Mouse (Mus musculus) midbrain, embryonic 10.5 days (tissue): ENCODE measurements around the gene Etv6. TPM values are rescaled to one million over a fixed set of nuclear protein-coding genes. Genes with fewer than 3 reads are reported as not detected.

Experiments used
- DNase-seq: peaks from one replicate; pipeline ENCODE4 v3.0.0-alpha.2; 2017; ENCODE audit warnings: low spot score
- H3K27ac ChIP-seq: fragments of 300-500 bp; sonication (generic); replicated peaks from 2 replicates; pipeline ENCODE4 v1.5.1; 2016; ENCODE audit warnings: mild to moderate bottlenecking
- H3K27me3 ChIP-seq: fragments of 300-500 bp; sonication (generic); 2 replicates; pipeline ENCODE4 v1.6.1; 2016; ENCODE audit warnings: low read depth, mild to moderate bottlenecking; ENCODE audit not compliant: poor library complexity, severe bottlenecking
- H3K36me3 ChIP-seq: fragments of 300-500 bp; sonication (generic); 2 replicates; pipeline ENCODE4 v1.6.1; 2016; ENCODE audit warnings: mild to moderate bottlenecking, moderate library complexity
- H3K4me1 ChIP-seq: fragments of 300-500 bp; sonication (generic); 2 replicates; pipeline ENCODE4 v1.6.1; 2016
- H3K4me3 ChIP-seq: fragments of 300-500 bp; sonication (generic); 2 replicates; pipeline ENCODE4 v1.5.1; 2016; ENCODE audit warnings: mild to moderate bottlenecking, moderate library complexity
- H3K9me3 ChIP-seq: fragments of 300-500 bp; sonication (generic); replicated peaks from 2 replicates; pipeline ENCODE4 v1.6.1; 2016; ENCODE audit warnings: mild to moderate bottlenecking
- WGBS: fragments of 180-500 bp; shearing (Covaris S2); methylation state at CpG from one replicate; pipeline ENCODE4 v1.1.7; 2016; 5-methylcytosine and 5-hydroxymethylcytosine counted together
- polyA plus RNA-seq: library from polyadenylated mRNA; unstranded; fragments of >200 nt; fragmentation: Nextera tagmentation; extraction: Ambion mirVana; gene quantifications from 2 replicates; pipeline ENCODE4 v1.2.1, GENCODE M21; 2016

Etv6 gene
- polyA plus RNA-seq, 1 experiment from 2014 or later, result 12.6 TPM

DNA sequence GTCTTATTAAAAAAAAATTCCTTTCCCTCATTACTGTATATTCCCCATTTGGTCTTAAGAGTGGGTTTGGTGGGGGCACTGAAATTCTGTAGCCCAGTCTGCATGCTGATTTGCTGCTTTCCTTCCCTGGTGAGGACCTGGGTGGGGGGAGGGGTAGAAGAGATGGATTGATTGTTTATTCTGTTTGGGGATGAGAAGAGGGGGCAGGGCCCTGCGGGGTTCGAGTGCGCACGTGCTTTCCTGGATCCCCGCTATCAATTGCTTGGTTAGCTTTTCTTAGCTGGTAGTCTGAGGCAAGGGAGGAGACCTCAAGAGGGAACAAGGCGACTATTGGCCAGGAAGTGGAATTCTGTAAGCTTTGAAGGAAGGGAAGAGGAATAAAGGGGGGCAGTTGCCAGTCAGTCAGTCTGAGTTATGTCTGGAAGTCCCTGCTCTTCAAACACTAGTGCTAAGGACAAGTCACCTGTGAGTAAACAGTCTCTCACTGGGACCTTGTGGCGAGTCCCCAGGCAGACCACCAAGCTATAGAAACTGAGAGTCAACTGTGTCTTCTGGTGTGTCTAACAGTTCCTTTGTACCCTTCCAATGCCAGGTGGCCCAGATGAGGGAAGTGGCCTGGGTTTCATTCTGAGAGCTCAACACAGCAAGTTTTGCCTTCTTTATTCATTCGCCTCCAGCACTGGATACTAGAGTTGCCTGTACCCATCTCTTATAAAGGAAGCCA lies 120.6 kb downstream of the Etv6 start:
- 30% methylated on average over 8 of the region's 8 CpGs for WGBS
- H3K27me3 ChIP-seq, result no peaks in the 10 kb centered on the region
- H3K4me3 ChIP-seq, result no peak overlapping the region
- no peaks in the 10 kb centered on the region for H3K36me3 ChIP-seq
- peaks cover 44% of the 10 kb centered on the region for H3K4me1 ChIP-seq
- no peaks in the 10 kb centered on the region for H3K9me3 ChIP-seq
- DNase-seq, result no peak
- H3K27ac ChIP-seq, result peak overlapping the region; percentile 56

DNA sequence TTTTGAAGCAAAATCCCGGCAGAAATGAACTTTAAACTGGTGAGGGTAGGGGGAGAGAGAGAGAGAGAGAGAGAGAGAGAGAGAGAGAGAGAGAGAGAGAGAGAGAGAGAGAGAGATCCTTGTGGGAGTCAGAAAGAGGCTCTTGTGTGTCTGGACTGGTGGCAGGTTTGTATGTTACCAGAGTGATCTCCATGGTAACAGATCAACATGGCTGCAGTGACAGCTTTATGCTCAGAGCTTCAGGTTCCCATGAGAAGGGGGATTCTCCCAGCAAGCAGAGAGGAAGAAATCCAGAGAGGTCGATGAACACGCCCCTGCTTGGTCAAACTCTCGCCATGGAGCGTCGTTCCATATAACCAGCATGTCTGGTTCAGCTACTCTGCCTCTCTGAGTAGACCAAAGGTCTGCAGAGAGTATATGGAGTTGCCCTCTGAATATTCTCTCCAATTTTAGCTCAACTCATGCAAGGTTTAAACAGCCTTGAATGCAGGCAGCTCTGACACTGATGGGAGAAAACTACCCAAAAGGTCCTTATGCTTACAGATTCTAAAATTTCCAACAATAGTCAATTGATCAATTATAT lies 122.1 kb downstream of the Etv6 start:
- Histone ChIP-seq H3K9me3 (no peaks in the 10 kb centered on the region), H3K27ac (no peak overlapping the region), H3K27me3 (no peaks in the 10 kb centered on the region), H3K4me3 (no peak overlapping the region), H3K4me1 (peaks cover 38% of the 10 kb centered on the region), H3K36me3 (peaks cover 6% of the 10 kb centered on the region)
- DNase-seq, result peak; percentile 21
- 62% methylated on average over 6 of the region's 6 CpGs for WGBS

- DNase-seq, result no peak
- Histone ChIP-seq H3K36me3 (peaks cover 6% of the 10 kb centered on the region), H3K27me3 (no peaks in the 10 kb centered on the region), H3K9me3 (no peaks in the 10 kb centered on the region), H3K27ac (no peak overlapping the region), H3K4me3 (no peak overlapping the region), H3K4me1 (peaks cover 38% of the 10 kb centered on the region)
- 88% methylated on average over 2 of the region's 2 CpGs for WGBS
Measured at GRCm38 (mm10) chr6:134158201-134158600, 122.7 kb downstream of the Etv6 start.

- Histone ChIP-seq H3K9me3 (no peaks in the 10 kb centered on the region), H3K4me3 (no peak overlapping the region), H3K36me3 (peaks cover 6% of the 10 kb centered on the region), H3K4me1 (peaks cover 35% of the 10 kb centered on the region), H3K27me3 (no peaks in the 10 kb centered on the region), H3K27ac (no peak overlapping the region)
- no peak for DNase-seq
- 75% methylated on average over 4 of the region's 4 CpGs for WGBS
Measured at GRCm38 (mm10) chr6:134159672-134160071, 124.2 kb downstream of the Etv6 start.

- peaks cover 6% of the 10 kb centered on the region for H3K36me3 ChIP-seq
- no peak for DNase-seq
- H3K9me3 ChIP-seq, result no peaks in the 10 kb centered on the region
- no peaks in the 10 kb centered on the region for H3K27me3 ChIP-seq
- peaks cover 21% of the 10 kb centered on the region for H3K4me1 ChIP-seq
- H3K27ac ChIP-seq, result no peak overlapping the region
- WGBS, result 91% methylated on average over 13 of the region's 13 CpGs
- no peak overlapping the region for H3K4me3 ChIP-seq
Measured at GRCm38 (mm10) chr6:134161040-134161439, 125.5 kb downstream of the Etv6 start.

- Histone ChIP-seq H3K36me3 (peaks cover 6% of the 10 kb centered on the region), H3K4me3 (no peak overlapping the region), H3K27me3 (no peaks in the 10 kb centered on the region), H3K9me3 (no peaks in the 10 kb centered on the region), H3K4me1 (peaks cover 10% of the 10 kb centered on the region), H3K27ac (no peak overlapping the region)
- 98% methylated on average over 1 of the region's 1 CpGs for WGBS
- DNase-seq, result no peak
Measured at GRCm38 (mm10) chr6:134163346-134163745, 127.8 kb downstream of the Etv6 start.

- no peak for DNase-seq
- H3K4me3 ChIP-seq, result no peak overlapping the region
- peaks cover 6% of the 10 kb centered on the region for H3K36me3 ChIP-seq
- H3K27me3 ChIP-seq, result no peaks in the 10 kb centered on the region
- H3K4me1 ChIP-seq, result peaks cover 10% of the 10 kb centered on the region
- H3K9me3 ChIP-seq, result no peaks in the 10 kb centered on the region
- WGBS, result 85% methylated on average over 8 of the region's 8 CpGs
- H3K27ac ChIP-seq, result no peak overlapping the region
Measured at GRCm38 (mm10) chr6:134164356-134164755, 128.9 kb downstream of the Etv6 start.

GRCm38 (mm10) chr6:134165012-134165411 lies 129.5 kb downstream of the Etv6 start:
- Histone ChIP-seq H3K27ac (no peak overlapping the region), H3K4me3 (no peak overlapping the region), H3K27me3 (no peaks in the 10 kb centered on the region), H3K4me1 (peaks cover 10% of the 10 kb centered on the region), H3K36me3 (peaks cover 6% of the 10 kb centered on the region), H3K9me3 (no peaks in the 10 kb centered on the region)
- no peak for DNase-seq
- 74% methylated on average over 8 of the region's 8 CpGs for WGBS

DNA sequence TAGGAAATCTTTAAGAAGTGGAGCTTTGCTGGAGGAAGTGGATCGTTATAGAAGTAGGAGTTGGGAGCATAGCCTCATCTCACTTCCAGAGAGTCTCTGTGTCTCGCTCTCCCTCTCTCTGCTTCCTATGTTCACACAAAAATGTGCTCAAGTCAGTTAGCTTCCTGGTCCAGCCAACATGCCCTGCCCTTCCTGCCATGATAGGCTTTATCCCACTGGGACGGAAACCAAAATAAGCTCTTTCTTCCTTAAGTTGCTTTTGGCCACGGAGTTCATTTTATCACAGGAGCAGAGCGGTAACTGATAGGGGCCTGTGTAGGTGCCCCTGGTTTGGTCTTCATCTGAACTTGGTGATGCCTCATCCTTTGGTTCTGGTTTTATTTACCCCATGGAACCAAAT lies 132.5 kb downstream of the Etv6 start:
- Histone ChIP-seq H3K4me1 (peaks cover 19% of the 10 kb centered on the region), H3K4me3 (no peak overlapping the region), H3K9me3 (no peaks in the 10 kb centered on the region), H3K36me3 (0 out of 2 replicates have a peak, but pooled peaks cover 3% of the 10 kb centered on the region), H3K27ac (no peak overlapping the region), H3K27me3 (no peaks in the 10 kb centered on the region)
- 79% methylated on average over 5 of the region's 5 CpGs for WGBS
- no peak for DNase-seq

GRCm38 (mm10) chr6:134168799-134169198 lies 133.3 kb downstream of the Etv6 start:
- Histone ChIP-seq H3K27ac (no peak overlapping the region), H3K27me3 (no peaks in the 10 kb centered on the region), H3K9me3 (no peaks in the 10 kb centered on the region), H3K36me3 (0 out of 2 replicates have a peak, but pooled peaks cover 3% of the 10 kb centered on the region), H3K4me1 (peaks cover 19% of the 10 kb centered on the region), H3K4me3 (no peak overlapping the region)
- no peak for DNase-seq
- 95% methylated on average over 11 of the region's 11 CpGs for WGBS

- no peaks in the 10 kb centered on the region for H3K27me3 ChIP-seq
- H3K4me3 ChIP-seq, result no peak overlapping the region
- 0 out of 2 replicates have a peak, but pooled peaks cover 3% of the 10 kb centered on the region for H3K36me3 ChIP-seq
- H3K27ac ChIP-seq, result no peak overlapping the region
- H3K9me3 ChIP-seq, result no peaks in the 10 kb centered on the region
- 88% methylated on average over 1 of the region's 1 CpGs for WGBS
- H3K4me1 ChIP-seq, result peaks cover 25% of the 10 kb centered on the region
- DNase-seq, result no peak
Measured at GRCm38 (mm10) chr6:134171235-134171634, 135.7 kb downstream of the Etv6 start.

GRCm38 (mm10) chr6:134171906-134172728 lies 136.6 kb downstream of the Etv6 start:
- Histone ChIP-seq H3K9me3 (no peaks in the 10 kb centered on the region), H3K36me3 (0 out of 2 replicates have a peak, but pooled peaks cover 3% of the 10 kb centered on the region), H3K27ac (no peak overlapping the region), H3K27me3 (no peaks in the 10 kb centered on the region), H3K4me1 (peaks cover 19% of the 10 kb centered on the region), H3K4me3 (no peak overlapping the region)
- 95% methylated on average over 17 of the region's 17 CpGs for WGBS
- no peak for DNase-seq
